Mouse (Mus musculus) forebrain, embryonic 13.5 days (tissue): ENCODE measurements around the gene Hist1h4b. TPM values are rescaled to one million over a fixed set of nuclear protein-coding genes. Genes with fewer than 3 reads are reported as not detected.
"Not testable (repeated sequence)": the region's sequence is repeated elsewhere in the genome, so short reads cannot be mapped to it uniquely, and the experiment has no call there.

Experiments
- ATAC-seq: fragments of 200-750 bp; cut with Nextera tagmentation; 2 replicates; pipeline ENCODE4 v1.8.0; 2017
- H3K27ac ChIP-seq: fragments of 300-500 bp; sonication (generic); 2 replicates; pipeline ENCODE4 v1.5.1; 2015; ENCODE audit warnings: inconsistent platforms, mild to moderate bottlenecking, moderate library complexity
- H3K27me3 ChIP-seq: fragments of 300-500 bp; sonication (generic); 2 replicates; pipeline ENCODE4 v1.6.1; 2015; ENCODE audit warnings: mild to moderate bottlenecking, inconsistent platforms
- H3K36me3 ChIP-seq: fragments of 300-500 bp; sonication (generic); 2 replicates; pipeline ENCODE4 v1.6.1; 2015; ENCODE audit warnings: mild to moderate bottlenecking, inconsistent platforms; ENCODE audit not compliant: poor library complexity, severe bottlenecking
- H3K4me1 ChIP-seq: fragments of 300-500 bp; sonication (generic); 2 replicates; pipeline ENCODE4 v1.6.1; 2015; ENCODE audit warnings: inconsistent platforms
- H3K4me2 ChIP-seq: fragments of 300-500 bp; sonication (generic); 2 replicates; pipeline ENCODE4 v1.6.1; 2015; ENCODE audit warnings: inconsistent platforms, mild to moderate bottlenecking, moderate library complexity
- H3K4me3 ChIP-seq: fragments of 300-500 bp; sonication (generic); 2 replicates; pipeline ENCODE4 v1.5.1; 2015; ENCODE audit warnings: mild to moderate bottlenecking, inconsistent platforms
- H3K9ac ChIP-seq: fragments of 300-500 bp; sonication (generic); 2 replicates; pipeline ENCODE4 v1.6.1; 2015; ENCODE audit warnings: mild to moderate bottlenecking, inconsistent platforms
- H3K9me3 ChIP-seq: fragments of 300-500 bp; sonication (generic); replicated peaks from 2 replicates; pipeline ENCODE4 v1.6.1; 2016; ENCODE audit warnings: inconsistent platforms
- WGBS: fragments of 180-500 bp; shearing (Covaris S2); methylation state at CpG from one replicate; pipeline ENCODE4 v1.1.7; 2015; 5-methylcytosine and 5-hydroxymethylcytosine counted together
- polyA plus RNA-seq: library from polyadenylated mRNA; unstranded; fragments of >200 nt; fragmentation: Nextera tagmentation; extraction: Ambion mirVana; gene quantifications from 2 replicates; pipeline ENCODE4 v1.2.1, GENCODE M21; 2015

Hist1h4b gene
- polyA plus RNA-seq, 1 experiment from 2014 or later = 5.7 TPM

DNA sequence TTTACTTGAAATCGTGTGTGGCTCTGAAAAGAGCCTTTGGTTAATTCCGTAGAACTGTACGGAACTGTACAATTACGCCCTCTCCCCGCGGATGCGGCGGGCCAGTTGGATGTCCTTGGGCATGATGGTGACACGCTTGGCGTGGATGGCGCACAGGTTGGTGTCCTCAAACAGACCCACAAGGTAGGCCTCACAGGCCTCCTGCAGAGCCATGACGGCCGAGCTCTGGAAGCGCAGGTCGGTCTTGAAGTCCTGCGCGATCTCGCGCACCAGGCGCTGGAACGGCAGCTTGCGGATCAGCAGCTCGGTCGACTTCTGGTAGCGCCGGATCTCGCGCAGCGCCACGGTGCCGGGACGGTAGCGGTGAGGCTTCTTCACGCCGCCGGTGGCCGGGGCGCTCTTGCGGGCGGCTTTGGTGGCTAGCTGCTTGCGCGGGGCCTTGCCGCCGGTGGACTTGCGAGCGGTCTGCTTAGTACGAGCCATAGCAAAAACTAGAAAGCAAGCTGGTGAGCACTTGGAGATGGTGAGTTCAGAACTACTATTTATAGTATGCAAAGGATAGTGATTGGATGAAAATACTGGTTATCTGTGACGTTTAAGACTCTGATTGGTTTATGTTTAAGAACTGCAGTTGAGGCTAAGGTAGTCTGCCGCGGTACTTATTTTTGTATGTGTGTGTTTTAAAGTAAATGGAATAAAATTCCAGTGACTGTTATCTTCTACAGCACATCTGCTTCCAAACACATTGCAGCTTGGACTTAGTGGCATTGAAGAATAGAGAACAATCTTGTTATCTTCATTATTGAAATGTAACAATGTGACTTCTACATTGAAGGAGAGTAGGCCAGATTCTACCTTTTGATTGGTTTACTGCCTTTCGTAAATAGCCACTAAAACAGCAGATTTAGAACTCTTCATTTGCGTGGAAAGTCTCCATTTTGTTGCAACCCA is 5.3 kb downstream of the Hist1h4b start, which contains the start of gene Hist1h3a:
Gene Hist1h3a (minus strand): TSS at position 516 of the 951 bp plus-strand sequence.
- Histone ChIP-seq H3K4me2 (peak within 1 kb of the TSS; percentile 78), H3K4me3 (peak within 1 kb of the TSS; percentile 53), H3K9ac (peak within 1 kb of the TSS; percentile 66), H3K4me1 (peaks cover 38% of the 10 kb centered on the region), H3K27ac (peak within 1 kb of the TSS; percentile 85)
- not testable (repeated sequence) for H3K27me3 ChIP-seq, H3K36me3 ChIP-seq, H3K9me3 ChIP-seq
- peak; percentile 79 for ATAC-seq
- WGBS = under 1% methylated on average over 30 of the region's 52 CpGs

DNA sequence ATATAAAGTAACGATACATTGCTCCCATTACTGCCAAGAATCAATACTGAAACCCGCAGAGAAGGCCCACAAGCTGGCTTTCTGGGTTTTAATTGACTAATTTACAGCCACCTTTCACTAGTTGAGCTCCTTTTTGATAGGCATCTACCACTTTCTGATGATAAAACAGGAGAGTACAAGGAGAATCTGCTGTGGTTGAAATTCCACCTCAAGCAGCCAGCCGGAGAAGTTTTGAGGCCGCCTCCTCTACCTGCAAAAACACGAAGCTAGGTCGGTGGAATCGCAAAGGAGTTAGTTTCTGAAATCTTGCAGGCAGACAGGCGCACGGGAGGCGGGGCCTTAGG is 6.4 kb downstream of the Hist1h4b start:
- Histone ChIP-seq H3K4me3 (peak overlapping the region; percentile 53), H3K9ac (peak overlapping the region; percentile 80; the same call in 1 of the 2 replicates)

DNA sequence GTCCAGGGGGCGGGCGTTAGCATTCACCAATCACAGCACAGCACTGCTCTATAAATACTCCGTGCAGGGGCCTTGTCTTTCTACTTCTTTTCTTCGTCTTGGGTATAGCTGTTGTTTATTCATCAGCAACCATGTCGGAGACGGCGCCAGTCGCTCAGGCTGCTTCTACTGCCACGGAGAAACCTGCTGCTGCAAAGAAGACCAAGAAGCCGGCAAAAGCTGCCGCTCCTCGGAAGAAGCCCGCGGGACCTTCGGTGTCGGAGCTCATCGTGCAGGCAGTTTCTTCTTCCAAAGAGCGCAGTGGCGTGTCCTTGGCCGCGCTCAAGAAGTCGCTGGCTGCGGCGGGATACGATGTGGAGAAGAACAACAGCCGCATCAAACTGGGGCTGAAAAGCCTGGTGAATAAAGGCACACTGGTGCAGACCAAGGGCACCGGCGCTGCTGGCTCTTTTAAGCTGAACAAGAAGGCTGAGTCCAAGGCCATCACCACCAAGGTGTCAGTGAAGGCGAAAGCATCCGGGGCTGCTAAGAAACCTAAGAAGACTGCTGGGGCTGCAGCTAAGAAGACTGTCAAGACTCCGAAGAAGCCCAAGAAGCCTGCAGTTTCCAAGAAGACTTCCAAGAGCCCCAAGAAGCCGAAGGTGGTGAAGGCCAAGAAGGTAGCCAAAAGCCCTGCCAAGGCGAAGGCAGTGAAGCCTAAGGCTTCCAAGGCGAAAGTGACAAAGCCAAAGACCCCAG is 6.9 kb downstream of the Hist1h4b start, which contains the start of gene Hist1h1a:
Gene Hist1h1a (plus strand): TSS at position 81 of the 738 bp plus-strand sequence.
- peak within 1 kb of the TSS; percentile 53 for H3K4me3 ChIP-seq
- H3K27me3 ChIP-seq = no peaks in the 10 kb centered on the region
- H3K4me1 ChIP-seq = peaks cover 30% of the 10 kb centered on the region
- no peaks in the 10 kb centered on the region for H3K36me3 ChIP-seq
- ATAC-seq = peak; percentile 74
- H3K9me3 ChIP-seq = no peaks in the 10 kb centered on the region
- H3K27ac ChIP-seq = peak within 1 kb of the TSS; percentile 85
- 2% methylated on average over 34 of the region's 34 CpGs for WGBS
- H3K4me2 ChIP-seq = peak within 1 kb of the TSS; percentile 78
- peak within 1 kb of the TSS; percentile 80 for H3K9ac ChIP-seq

More for the DNA sequence above, 6.4 kb downstream of the Hist1h4b start:
- Histone ChIP-seq H3K27me3 (no peaks in the 10 kb centered on the region), H3K36me3 (no peaks in the 10 kb centered on the region), H3K9me3 (no peaks in the 10 kb centered on the region), H3K4me2 (peak overlapping the region; percentile 78), H3K4me1 (peaks cover 30% of the 10 kb centered on the region), H3K27ac (peak overlapping the region; percentile 85)
- ATAC-seq = no peak
- under 1% methylated on average over 10 of the region's 10 CpGs for WGBS

DNA sequence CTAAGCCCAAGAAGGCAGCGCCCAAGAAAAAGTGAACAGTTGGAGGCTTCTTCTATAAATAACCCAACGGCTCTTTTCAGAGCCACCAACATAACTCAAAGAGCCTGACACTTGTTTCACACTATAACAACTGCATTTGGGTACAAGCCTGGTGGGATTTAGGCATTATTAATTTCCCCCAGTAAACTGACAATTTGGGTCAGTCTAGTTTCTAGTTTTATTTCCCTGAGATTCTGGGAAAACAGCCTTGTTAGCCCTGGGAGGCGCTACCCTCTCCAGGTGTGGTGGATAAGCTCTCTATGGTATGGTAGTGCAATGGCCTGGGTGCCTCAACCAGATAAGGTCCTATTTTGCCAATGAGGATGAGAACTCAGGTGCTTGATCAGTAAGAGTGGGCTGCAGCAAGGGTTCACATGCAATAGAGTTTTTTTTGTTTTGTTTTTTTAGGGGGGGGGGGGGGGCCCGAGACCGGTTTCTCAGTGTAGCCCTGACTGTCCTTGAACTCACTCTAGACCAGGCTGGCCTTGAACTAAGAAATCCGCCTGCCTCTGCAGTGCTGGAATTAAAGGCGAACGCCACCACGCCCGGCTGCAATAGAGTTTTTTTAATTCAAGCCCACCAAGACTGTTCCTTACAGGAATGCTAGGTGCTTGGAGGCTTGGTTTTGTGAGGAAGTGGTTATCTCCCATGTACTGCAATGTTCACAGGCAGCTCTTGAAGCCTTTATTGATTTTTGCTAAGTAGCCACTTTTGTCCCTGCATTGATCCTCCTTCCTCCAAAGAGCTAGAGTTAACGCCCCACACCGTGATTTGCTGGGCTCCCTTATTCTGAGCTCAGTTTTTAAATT is 7.7 kb downstream of the Hist1h4b start:
- Histone ChIP-seq H3K27me3 (no peaks in the 10 kb centered on the region), H3K4me2 (peak overlapping the region; percentile 78), H3K4me3 (peak overlapping the region; percentile 53), H3K9ac (peak overlapping the region; percentile 80), H3K27ac (peak overlapping the region; percentile 85), H3K36me3 (no peaks in the 10 kb centered on the region), H3K9me3 (no peaks in the 10 kb centered on the region), H3K4me1 (peaks cover 30% of the 10 kb centered on the region)
- no peak for ATAC-seq
- WGBS = 34% methylated on average over 12 of the region's 12 CpGs

DNA sequence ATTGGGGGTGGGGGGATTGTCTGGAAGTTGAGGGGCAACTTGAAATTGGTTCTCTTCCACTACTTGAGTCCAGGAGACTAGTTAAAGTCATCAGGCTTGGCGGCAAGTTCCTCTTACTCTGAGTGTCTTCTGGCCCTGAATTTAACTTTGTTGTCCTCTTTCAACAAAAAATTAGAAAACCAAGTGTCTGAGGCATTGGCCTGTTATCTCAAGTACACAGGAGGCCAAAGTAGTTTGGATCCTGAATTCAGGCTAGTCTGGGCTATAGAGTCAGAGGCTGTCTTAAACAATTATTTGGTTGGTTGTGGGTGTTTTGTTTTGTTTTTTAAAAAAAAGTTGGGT is 8.3 kb downstream of the Hist1h4b start:
- H3K9me3 ChIP-seq = no peaks in the 10 kb centered on the region
- H3K36me3 ChIP-seq = no peaks in the 10 kb centered on the region
- ATAC-seq = no peak
- H3K27me3 ChIP-seq = no peaks in the 10 kb centered on the region
- H3K9ac ChIP-seq = no peak overlapping the region
- no peak overlapping the region for H3K27ac ChIP-seq
- WGBS = 61% methylated on average over 1 of the region's 1 CpGs
- peaks cover 24% of the 10 kb centered on the region for H3K4me1 ChIP-seq
- no peak overlapping the region for H3K4me2 ChIP-seq
- H3K4me3 ChIP-seq = no peak overlapping the region

DNA sequence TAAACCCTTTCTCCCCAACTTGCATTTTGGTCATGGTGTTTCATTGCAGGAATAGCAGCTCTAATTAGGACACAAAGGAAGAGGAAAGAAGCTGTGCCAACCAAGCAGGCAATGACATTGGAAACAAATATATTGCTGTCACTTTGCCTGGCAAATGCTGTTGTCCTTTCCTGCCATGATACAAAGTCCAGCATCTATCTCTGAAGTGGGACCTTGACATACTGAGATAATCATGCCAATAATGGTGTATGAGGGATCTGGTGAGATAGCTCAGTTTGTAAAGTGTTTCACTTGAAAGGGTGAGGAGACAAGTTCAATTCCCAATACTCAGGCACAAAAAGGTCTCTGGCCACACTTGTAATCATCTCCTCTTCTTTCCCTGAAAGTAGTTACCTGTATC is 10.0 kb downstream of the Hist1h4b start:
- no peak overlapping the region for H3K4me3 ChIP-seq
- H3K27me3 ChIP-seq = no peaks in the 10 kb centered on the region
- H3K27ac ChIP-seq = no peak overlapping the region
- H3K4me1 ChIP-seq = peaks cover 16% of the 10 kb centered on the region
- H3K9ac ChIP-seq = no peak overlapping the region
- H3K36me3 ChIP-seq = no peaks in the 10 kb centered on the region
- no peaks in the 10 kb centered on the region for H3K9me3 ChIP-seq
- no peak for ATAC-seq
- no peak overlapping the region for H3K4me2 ChIP-seq

DNA sequence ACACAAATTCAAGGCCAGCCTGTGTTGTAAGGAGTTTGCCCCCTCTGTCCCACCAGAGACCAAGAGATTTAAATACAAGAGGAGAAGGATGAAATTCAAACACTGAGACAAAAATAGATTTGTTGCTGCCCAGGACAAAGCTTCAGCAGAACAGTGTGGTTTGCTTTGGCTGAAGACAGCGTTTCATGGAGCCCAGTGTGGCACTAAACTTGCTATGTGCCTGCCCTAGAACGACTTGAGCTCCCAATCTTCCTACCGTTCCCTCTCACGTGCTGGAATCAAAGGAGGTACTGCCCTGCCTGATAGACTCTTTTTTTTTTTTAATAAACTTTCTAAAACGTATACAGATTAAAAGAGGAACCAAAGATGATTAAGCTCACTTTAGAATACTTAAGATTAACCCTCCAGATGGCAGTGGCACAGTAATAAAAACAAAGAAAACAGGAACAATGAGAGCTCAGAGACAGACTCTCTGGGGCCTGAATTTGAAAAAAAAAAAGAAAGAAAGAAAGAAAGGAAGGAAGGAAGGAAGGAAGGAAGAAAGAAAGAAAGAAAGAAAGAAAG is 12.1 kb downstream of the Hist1h4b start:
- Histone ChIP-seq H3K9me3 (no peaks in the 10 kb centered on the region), H3K9ac (no peak overlapping the region), H3K36me3 (no peaks in the 10 kb centered on the region), H3K27ac (no peak overlapping the region), H3K4me2 (no peak overlapping the region), H3K4me1 (peaks cover 11% of the 10 kb centered on the region), H3K4me3 (no peak overlapping the region), H3K27me3 (no peaks in the 10 kb centered on the region)
- 35% methylated on average over 5 of the region's 5 CpGs for WGBS
- ATAC-seq = no peak

DNA sequence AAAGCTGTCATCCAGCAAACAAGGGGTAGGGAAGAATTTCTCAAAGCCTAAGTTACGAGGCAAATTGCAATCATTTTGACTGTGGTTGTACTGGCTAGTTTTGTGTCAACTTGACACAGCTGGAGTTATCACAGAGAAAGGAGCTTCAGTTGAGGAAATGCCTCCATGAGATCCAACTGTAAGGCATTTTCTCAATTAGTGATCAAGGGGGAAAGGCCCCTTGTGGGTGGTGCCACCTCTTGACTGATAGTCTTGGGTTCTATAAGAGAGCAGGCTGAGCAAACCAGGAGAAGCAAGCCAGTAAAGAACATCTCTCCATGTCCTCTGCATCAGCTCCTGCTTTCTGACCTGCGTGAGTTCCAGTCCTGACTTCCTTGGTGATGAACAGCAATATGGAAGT is 12.8 kb downstream of the Hist1h4b start, which contains the start of gene Trim38:
Gene Trim38 (plus strand): TSS at position 301 of the 400 bp plus-strand sequence.
- not testable (repeated sequence) for H3K4me1 ChIP-seq, H3K4me2 ChIP-seq, H3K9ac ChIP-seq, H3K27me3 ChIP-seq, H3K4me3 ChIP-seq, H3K36me3 ChIP-seq, ATAC-seq, H3K27ac ChIP-seq, H3K9me3 ChIP-seq
- WGBS = 88% methylated on average over 2 of the region's 2 CpGs

DNA sequence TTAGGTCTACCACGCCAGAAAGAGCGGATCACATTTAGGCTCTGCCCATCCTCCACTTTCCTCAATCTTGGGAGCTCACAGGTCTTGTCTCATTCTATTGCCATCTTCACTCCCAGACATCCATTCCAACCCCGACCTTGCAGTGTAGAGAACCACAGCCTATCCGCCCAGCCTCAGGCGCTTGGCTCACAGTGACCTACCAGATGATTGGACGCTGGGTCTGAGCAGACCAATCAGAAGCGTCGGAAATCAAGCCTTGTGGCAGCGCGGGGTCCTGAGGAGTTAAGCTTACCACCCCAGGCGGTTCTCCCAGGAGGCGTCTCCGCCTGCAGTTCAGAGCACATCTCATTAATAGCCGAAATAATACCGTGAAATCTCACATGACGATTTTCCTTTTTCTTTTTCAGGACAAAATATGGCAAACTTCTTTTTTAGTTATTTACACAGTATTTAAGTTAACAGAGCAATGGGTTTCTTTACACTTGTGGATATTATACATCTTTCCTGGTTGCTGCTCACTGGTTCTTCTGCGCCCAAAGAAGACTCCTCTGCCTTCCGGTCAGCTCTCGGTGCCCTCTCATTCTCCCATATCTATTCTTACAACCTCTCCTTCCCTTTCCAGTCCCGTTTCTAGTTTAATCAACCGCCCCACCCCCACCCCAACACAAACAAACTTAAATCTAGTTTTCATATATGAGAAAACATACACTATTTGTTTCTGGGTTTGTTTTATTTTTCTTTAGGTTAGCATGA is 15.9 kb downstream of the Hist1h4b start:
- H3K36me3 ChIP-seq = no peaks in the 10 kb centered on the region
- peaks cover 5% of the 10 kb centered on the region; the same call in 1 of the 2 replicates for H3K4me1 ChIP-seq
- H3K9me3 ChIP-seq = no peaks in the 10 kb centered on the region
- peak; percentile 90 for ATAC-seq
- no peak overlapping the region for H3K9ac ChIP-seq
- no peak overlapping the region for H3K4me3 ChIP-seq
- H3K27ac ChIP-seq = no peak overlapping the region
- H3K27me3 ChIP-seq = no peaks in the 10 kb centered on the region
- 23% methylated on average over 21 of the region's 21 CpGs for WGBS
- H3K4me2 ChIP-seq = peak overlapping the region; percentile 39

DNA sequence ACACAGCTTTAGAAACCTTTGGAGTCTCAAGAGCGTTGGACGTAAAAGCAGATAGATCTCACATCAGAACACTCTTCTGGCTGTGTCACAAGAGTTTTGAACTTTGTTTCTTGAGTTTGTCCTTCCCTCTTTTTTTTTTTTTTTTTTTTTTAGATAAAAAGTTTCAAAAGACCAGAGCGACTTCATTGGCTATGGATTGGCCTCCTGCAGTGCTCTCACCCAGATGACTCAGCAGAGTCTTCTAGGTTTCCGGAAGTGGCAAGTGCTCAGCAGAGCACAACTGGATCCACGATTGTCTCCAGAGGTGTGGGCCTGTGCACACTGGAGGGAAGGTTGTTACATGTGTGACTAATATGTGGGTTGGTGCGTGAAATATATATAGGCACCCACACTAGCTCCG is 21.5 kb downstream of the Hist1h4b start:
- no peaks in the 10 kb centered on the region for H3K4me1 ChIP-seq
- no peaks in the 10 kb centered on the region for H3K36me3 ChIP-seq
- no peak overlapping the region for H3K4me2 ChIP-seq
- H3K9ac ChIP-seq = no peak overlapping the region
- H3K27me3 ChIP-seq = no peaks in the 10 kb centered on the region
- no peak overlapping the region for H3K27ac ChIP-seq
- 90% methylated on average over 7 of the region's 7 CpGs for WGBS
- ATAC-seq = no peak
- no peaks in the 10 kb centered on the region for H3K9me3 ChIP-seq
- no peak overlapping the region for H3K4me3 ChIP-seq

DNA sequence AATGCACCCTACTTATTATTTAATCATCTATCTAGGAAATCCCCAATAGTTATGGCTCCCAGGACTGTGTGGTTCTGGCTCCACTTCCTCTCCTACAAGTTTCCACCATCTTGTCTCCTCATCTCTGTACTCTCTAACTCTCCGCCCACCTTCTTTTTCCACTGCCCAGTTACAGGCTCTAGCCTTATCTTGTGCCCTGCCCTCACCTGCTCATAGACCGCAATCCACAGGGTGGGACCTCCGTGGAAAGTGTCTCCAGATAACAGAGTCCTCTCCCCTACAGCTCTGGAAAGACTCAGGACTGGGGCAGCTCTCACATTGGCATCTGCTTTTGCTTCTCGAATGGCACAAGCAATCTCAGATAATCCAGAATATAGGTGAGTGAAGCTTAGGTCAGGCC is 22.2 kb downstream of the Hist1h4b start:
- ATAC-seq = no peak
- Histone ChIP-seq H3K4me2 (no peak overlapping the region), H3K27ac (no peak overlapping the region), H3K9me3 (no peaks in the 10 kb centered on the region), H3K36me3 (no peaks in the 10 kb centered on the region), H3K9ac (no peak overlapping the region), H3K27me3 (no peaks in the 10 kb centered on the region), H3K4me1 (no peaks in the 10 kb centered on the region), H3K4me3 (no peak overlapping the region)
- WGBS = 88% methylated on average over 4 of the region's 4 CpGs
